Mouse (Mus musculus): ENCODE data around the gene Pcyox1.
"Not testable (repeated sequence)": the region's sequence is repeated elsewhere in the genome, so short reads cannot be mapped to it uniquely, and the experiment has no call there.

The Pcyox1 gene

DNA sequence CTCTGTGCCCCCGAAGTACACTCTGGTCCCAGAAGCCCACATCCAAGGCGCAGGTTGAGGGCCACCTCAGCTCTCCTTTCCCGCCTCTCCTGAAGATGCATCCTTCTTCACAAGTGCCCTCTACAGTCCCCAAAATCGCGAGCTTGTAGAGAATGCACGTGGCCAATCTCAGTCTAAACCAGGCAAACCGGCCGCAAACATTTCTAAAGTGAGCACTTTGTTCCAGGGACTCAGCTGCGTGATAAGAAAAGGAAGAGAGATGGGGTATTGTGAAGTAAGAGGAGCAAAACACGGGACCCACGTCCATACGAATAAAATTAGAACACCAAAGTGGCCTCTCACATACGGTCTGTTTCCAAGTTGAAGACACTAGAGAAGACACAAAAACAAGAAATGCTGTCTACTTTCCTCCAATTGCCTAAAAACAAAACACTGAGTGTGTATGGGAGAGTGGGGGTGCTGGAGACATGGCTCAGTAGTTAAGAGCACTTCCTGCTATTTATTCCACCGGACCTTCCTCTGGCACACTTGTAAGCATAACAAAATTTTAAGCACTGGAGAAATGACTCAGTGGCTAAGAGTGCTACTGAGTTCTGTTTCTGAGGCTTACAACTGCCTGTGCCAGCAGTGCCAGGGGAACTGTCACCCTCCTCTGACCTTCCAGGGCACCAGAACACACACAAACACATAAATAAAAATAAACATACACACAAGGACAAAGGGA lies 465 bp upstream of the Pcyox1 start:
- no peak for DNase-seq (ENCODE audit: low read depth, low spot score)

DNA sequence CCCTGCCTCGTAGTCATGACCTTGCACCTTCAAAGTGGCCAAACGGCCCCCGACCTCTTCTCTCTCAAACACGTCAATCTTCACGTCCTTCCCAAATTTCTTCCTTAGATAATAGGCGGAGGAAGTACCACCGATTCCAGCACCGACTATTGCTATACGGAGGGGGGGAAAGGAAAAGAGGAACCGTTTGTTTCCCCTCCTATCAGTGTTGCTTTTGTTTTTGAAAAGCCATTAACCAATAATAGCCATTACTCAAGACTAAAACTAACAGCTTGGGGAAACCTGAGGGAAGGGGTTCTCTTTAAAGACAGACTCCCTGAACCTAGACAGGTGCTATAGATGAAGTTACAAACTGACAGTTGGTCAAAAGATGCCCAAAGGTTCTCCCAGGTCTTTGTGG lies 985 bp downstream of the Pcyox1 start:
- no peak for DNase-seq (ENCODE audit: low read depth, low spot score)

DNA sequence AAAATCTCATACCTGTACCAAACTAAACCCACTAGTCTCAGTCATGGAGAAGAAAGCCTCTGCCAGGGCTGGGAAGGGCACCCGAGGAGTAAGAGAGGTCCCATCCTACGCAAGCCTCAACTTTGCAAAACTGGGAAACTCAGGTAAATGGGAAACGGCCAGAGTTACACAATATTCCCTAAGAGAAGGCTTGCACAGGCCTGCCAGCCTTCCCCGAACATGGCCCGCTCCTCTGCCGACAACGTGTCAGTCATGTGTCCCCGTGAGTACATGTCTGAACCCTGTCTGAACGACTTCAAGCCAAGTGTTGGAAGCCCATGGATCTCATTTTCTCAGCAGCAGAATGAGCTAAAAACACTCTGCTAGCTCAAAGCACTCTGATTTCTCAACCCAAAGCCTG lies 1.9 kb downstream of the Pcyox1 start:
- DNase-seq (ENCODE audit: low read depth, low spot score), result no peak

DNA sequence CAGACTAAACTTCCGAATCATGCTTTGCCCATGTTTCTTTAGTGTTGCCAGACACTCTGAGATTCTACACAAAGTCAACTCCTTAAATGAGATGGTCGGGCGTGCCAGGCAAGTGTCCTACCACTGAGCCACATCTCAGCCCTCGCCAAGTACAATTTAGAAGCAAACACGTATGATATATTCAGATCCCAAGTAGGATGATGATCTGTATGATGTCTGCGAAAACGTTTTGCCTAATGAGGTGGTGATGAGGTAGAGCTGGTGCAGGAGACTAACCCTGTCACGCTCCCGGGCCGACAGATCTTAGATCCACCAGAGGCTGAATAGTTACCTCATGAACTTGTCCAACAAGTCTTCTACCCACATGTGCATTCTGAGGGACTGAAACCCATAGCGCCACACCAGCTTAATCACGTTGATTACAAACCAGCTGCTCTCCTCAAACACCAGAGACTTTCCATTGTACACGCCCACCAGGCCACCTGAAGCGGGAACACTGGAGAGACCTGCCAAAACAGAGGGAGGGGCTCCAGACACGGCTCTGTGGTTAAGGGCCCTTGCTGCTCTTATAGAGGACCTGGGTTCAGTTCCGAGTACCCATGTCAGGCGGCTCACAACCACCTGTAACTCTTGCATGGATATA lies 2.8 kb downstream of the Pcyox1 start:
- DNase-seq (ENCODE audit: low read depth, low spot score), result no peak

DNA sequence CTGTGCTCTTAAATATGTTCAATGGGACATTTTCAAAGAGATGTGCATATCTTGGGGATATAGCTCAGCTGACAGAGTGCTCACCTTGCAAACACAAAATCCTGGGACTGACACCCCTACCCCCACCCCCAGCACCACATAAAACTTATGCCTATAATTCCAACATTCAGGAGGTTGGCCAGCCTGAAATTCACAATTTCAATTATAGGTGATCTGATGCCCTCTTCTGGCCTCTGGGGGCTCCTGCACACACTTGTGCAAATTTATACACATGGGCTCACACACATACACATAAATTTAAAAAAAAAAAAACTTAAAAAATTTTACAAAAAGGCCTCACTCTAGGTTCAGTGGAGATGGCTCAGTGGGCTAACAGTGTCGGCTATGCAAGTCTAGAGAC lies 3.8 kb downstream of the Pcyox1 start:
- DNase-seq (ENCODE audit: low read depth, low spot score), result no peak

DNA sequence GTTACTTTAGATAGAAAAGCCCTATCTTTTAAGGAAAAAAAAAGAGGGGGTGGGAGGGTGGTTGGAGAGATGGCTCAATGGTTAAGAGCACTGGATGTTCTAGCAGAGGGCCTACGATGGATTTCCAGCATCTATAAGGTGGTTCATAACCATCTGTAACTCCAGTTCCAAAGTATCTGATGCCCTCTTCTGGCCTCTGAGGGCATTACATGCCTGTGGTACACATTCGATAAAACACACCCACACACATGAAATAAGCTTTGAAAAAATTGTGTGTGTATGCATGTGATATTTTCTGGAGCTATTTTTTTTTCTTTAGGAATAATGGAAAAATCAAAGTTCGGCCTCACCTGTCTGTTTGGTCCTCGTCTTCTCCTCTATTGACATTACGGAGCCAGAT lies 5.6 kb downstream of the Pcyox1 start:
- DNase-seq (ENCODE audit: low read depth, low spot score), result no peak

DNA sequence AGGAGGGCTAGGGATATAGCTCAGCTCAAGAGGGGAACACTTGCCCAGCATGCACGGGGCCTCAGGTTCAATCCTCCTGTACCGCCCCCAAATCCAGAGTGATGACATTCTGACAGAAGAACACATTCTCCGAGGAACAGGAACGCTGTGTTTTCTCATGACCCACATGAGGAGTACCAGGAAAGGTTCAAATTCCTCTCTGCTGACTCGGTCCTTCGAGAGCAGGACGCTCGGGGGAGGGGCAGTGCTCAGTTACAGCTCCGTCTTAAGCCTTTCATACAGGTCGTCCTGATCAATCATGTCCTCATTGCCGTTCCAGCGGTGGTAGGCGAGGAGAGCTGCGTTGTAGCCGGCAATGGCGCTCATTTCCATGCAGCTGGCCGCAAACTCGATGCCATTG lies 8.5 kb downstream of the Pcyox1 start:
- DNase-seq (ENCODE audit: low read depth, low spot score), result no peak

DNA sequence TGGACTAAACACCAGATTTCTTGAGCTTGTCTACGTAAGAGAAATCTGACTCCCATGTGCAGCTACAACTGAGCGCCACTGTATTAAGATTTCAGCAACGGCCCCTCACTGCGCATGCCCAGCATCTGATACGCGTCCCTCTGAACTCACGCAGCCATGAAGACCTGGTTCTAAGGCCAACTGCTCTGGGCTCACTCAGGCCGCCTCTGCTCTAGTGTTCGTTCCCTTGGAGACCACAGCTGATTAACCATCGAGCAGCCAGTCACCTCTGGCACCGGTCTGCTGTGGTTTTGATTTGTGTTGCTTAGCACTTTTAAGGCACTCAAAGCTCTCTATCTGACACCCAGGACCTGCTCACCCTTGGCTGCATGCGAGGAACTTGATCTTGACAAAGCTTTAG lies 9.6 kb downstream of the Pcyox1 start:
- DNase-seq (ENCODE audit: low read depth, low spot score), result no peak

DNA sequence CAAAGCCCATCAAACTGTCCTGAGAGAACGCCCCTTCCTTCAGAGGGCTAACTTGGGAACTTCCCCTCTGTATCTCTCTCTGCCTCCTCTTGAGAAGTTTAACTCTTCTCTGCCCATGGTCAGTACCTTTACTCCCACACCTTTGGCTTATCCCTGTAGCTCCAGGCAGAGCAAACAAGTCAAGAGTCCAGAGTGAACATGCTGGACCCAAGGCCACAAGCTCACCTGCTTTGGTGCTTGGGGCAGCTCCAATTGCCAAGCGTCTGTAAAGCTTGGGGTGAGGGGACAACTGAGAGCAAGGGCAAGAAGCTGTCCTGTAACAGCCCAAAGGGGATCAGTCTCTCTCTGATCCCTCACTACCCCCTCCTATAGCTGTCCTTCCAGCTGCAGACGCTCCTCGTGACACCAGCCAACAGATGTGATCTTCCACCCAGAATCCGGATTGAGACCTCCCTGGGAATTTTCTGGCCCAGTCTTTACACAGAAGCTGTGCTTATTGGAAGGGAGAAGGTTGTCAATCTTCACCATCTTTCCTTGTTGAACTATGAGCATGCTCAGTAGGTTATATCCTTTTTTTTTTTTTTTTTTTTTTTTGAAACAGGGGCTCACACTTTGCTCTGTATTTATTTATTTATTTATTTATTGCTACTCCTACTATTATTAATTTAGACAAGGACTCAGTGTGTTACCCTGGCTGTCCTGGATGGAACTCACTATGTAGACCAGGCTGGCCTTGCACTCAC lies 11.4 kb downstream of the Pcyox1 start:
- DNase-seq (ENCODE audit: low read depth, low spot score), result no peak

DNA sequence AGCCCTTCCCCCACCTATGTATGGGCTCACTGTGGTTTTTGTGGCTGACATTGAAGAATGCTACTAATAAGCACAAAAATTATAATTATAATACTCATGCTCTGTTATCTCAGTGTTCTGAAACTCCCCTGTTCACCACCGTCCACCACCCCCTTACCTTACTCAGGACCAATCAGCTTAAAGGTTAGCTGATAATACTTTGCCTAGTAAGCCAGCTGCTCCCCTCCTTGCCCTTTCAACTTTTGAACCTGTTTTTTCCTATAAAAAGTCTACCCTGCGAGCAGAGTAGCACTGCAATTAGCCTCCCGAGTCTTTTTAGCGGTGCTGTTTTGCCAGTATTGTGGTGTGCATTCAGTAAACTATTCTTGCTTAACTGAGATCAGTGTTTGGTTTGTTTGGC lies 12.3 kb downstream of the Pcyox1 start:
- no peak for DNase-seq (ENCODE audit: low read depth, low spot score)

DNA sequence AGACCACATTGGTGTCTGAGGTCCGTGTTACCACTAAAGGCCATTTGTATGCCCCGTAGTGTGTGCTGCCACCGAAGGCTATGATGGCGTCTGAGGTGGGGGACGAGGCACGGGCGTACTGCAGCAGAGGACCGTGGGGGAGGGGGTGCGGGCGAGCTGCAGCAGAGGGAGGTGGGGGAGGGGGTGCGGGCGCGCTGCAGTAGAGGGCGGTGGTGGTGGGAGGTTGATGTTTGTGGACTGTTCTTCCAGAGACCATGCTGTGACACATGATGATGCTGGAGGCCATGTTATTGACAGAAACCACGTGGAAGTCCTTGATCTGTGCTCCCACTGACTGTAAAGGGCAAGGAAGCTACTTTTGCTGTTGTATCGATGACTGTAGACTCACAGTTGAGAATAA lies 13.6 kb downstream of the Pcyox1 start:
- no peak for DNase-seq (ENCODE audit: low read depth, low spot score)

DNA sequence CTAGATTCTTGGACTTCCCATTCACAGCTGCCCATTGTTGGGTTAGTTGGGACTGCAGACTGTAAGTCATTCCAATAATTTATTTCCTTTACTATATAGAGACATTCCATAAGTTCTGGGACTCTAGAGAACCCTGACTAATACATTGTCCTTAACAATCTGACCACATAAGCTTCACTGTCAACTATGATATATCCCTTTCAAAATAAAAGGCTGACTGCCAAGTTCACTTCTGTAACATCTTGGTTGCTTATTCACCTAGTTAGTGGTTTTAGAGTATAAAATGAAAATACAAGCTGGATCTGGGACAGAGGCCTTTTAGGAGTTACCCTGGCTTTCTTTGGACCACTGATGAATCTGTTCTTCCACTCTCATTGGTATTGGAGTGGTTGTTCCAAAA lies 14.4 kb downstream of the Pcyox1 start:
- DNase-seq (ENCODE audit: low read depth, low spot score), result no peak

DNA sequence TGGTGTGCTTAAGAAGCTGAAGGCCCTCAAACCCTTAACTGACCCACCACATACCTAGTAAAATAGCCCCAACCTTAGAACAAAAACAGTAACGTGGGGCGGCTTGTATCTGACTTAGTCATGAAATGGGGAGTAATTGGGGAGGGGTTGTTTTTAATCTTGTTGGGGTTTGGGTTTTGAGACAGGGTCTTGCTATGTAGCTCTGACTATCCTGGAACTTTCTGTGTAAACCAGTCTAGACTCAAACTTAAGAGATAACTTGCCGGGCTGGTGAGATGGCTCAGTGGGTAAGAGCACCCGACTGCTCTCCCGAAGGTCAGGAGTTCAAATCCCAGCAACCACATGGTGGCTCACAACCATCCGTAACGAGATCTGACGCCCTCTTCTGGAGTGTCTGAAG lies 16.8 kb downstream of the Pcyox1 start:
- DNase-seq (ENCODE audit: low read depth, low spot score), result not testable (repeated sequence)

DNA sequence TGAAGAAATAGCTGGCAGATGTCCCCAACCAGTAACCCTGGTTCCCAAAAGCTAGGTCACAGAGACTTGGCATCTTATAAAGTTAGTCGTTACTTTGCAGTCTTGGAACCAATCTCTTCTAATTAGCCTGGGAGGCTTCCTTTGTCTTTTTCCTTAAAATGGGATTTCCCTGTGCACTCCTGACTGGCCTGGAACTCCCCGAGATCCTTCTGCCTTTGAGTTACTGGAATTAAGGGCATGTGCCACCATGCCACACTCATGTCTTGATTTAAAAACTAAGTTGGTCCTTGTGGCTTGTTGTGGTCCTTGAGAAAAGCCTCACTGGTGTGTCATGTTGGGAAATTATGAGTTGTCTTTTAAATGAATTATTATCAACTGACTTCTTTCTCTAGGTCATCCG lies 18.6 kb downstream of the Pcyox1 start:
- DNase-seq (ENCODE audit: low read depth, low spot score), result no peak

DNA sequence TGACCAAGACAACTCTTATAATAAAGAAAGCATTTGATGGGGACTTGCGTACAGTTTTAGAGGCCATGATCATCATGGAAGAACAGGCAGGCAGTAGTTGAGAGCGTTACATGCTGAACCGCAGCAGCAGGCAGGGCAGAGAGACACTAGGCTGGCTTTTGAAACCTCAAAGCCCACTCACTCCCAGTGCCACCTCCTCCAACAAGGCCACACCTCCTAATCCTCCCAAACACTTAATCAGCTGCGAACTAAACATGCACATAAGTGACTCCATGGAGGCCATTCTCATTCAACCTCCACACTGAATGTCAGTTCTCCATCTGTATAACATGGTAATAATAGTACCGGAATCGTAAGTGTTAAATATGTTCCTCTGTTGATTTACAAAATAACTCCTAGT lies 23.4 kb downstream of the Pcyox1 start:
- DNase-seq (ENCODE audit: low read depth, low spot score), result no peak

DNA sequence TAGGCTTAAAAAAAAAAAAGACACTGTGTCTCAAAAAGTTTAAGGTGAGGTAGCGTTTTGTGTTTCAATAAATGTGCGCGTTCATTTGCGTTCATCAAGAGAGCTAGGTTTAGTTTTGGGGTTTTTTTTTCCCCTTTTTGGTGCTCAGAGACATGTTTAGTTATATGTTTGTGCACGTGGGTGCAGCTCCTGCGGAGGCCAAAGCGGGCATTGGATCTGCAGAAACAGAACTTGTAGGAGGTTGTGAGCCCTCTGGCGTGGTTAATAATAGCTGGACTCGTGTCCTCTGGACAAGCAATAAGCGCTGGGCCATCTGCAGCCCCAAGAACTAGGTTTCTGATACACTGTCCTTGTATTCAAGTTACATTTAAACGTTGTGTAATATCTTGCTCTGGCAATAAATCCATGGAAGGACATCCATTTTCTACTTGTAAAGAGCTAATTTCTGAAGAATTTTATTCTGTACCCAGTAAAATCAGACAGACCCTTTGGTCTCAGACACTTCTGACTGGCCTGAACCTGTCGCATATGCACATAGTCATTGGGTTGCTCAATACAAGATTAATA lies 24.9 kb downstream of the Pcyox1 start:
- DNase-seq (ENCODE audit: low read depth, low spot score), result no peak

DNA sequence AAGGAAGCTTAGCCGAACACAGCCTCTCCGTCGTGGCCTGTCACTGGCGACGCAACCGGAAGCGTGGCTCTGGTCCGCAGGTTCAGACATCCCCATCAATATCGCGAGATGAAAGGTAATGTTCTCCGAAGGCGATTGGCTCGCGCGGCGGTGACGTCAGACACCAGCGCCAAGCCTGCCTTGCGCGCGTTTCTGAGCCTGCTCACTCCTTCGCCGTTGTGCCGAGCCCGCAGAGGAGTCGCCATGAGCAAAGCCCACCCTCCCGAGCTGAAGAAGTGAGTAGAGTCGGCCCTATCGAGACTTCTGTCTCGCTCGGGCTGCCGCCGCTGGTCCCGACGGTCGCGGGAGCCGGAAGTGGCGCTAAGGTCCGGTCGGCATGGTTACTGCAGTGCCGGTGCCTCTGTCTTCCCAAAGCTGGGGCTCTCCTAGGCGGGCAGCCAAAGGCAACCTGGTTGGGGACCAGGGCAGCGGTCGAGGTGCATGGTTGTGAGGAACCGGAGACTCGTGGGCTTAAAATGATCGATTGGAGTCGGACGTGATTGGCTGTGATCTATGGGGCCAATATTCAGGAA lies 25.5 kb downstream of the Pcyox1 start:
- DNase-seq (ENCODE audit: low read depth, low spot score), result peak; percentile 90

DNA sequence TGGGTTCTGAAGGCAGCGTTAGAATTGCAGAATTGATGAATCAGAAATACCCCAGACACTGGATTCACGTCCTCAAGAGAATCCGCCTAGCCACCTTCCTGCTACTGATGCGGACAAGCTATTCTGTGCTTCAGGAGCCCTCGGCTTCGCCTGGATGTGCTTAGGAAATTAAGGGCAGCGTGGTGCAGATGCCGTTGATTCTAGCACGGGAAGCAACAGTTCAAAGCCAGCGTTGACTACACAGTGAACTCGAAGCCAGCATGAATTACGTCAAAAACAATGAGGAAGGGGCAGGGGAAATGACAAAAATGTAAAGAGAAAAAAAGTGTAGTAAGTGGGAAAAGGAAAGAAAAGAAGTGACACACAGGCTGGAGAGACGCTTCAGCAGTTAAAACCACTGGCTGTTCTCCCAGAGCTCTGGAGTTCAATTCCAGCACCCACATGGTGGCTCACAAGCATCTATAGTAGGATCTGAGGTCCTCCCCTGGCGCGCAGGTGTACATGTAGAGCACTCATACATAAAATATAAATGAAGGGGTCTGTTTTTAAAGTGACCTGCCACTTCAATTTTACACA lies 26.1 kb downstream of the Pcyox1 start, which contains the start of gene Snrpg:
Gene Snrpg (plus strand): TSS at position 541 of the 576 bp plus-strand sequence.
- DNase-seq (ENCODE audit: low read depth, low spot score), result no peak

DNA sequence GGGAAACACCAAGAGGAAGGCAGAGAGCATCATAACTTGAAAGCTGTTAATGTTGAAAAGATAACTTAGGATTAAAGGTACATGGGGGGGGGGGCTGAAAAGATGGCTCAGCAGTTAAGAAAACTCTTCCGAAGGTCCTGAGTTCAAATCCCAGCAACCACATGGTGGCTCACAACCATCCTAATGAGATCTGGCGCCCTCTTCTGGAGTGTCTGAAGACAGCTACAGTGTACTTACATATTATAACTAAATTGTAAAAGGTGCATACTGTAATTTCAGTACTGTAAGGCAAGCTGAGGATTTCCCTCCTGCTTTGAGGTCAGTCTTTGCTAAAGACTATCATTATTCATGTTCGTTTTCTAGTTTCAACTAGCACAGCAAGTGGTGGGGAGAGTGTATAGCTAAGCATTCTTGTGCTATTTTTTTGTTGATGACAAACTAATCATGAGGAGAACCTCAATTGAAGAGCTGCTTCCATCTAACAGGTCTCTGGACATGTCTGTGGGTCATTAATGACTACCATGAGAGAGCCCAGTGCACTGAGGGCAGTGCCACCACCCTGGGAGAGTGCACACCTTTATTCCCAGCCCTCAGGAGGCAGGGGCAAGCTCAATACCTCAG lies 26.8 kb downstream of the Pcyox1 start:
- no peak for DNase-seq (ENCODE audit: low read depth, low spot score)

DNA sequence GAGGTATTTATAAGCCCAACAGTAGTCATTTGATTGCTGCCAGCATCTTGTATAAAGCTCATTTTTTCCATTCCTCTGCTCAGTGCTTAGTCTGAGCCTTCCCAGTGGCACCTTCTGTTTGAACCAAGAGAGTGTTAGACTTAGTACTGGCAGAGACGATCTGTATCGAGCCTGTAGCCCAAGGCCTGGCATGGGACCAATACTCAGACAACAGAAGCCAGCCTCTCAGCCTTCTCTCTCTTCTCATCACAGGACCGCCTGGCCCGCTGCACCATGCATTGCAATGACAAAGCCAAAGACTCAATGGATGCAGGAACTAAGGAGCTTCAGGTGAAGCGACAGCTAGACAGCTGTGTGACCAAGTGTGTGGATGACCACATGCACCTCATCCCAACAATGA lies 28.5 kb downstream of the Pcyox1 start:
- no peak for DNase-seq (ENCODE audit: low read depth, low spot score)

DNA sequence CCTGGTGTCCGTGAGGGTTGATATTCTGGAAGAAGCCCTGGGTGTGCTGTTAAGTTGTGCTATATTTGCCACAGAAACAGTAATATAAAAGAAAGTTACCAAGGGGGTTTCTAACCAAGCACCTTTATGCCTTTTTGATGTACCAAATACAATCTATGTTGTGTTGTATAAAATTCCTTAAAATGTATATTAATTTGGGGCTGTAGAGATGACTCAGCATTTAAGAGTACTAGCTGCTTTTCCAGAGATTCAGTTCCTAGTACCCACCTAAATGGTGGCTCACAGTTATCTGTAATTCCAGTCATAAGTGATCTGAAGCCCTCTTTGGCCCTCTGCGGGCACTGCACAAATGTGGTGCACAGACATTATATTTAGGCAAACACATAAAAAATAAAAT lies 30.1 kb downstream of the Pcyox1 start:
- no peak for DNase-seq (ENCODE audit: low read depth, low spot score)
